Mouse (Mus musculus) heart, postnatal 36 days (tissue): ENCODE data around the gene Esyt1. TPM values are rescaled to one million over a fixed set of nuclear protein-coding genes. Genes with fewer than 3 reads are reported as not detected.

Experiments used
- DNase-seq, 2 experiments: peaks; one replicate each; pipeline ENCODE4 v3.0.0; 2021 to 2022
- intact Hi-C: fragments of 180-260 bp; cut with DNase I; formaldehyde crosslinking; loops from one replicate; pipeline ENCODE4 v1.15.1; 2025
- total RNA-seq, 2 experiments: library from RNA; stranded (reverse); gene quantifications; 2 replicates each; pipeline ENCODE4 v1.2.3; 2021

The Esyt1 gene
- total RNA-seq, 2 experiments from 2014 or later: 19.3 TPM

DNA sequence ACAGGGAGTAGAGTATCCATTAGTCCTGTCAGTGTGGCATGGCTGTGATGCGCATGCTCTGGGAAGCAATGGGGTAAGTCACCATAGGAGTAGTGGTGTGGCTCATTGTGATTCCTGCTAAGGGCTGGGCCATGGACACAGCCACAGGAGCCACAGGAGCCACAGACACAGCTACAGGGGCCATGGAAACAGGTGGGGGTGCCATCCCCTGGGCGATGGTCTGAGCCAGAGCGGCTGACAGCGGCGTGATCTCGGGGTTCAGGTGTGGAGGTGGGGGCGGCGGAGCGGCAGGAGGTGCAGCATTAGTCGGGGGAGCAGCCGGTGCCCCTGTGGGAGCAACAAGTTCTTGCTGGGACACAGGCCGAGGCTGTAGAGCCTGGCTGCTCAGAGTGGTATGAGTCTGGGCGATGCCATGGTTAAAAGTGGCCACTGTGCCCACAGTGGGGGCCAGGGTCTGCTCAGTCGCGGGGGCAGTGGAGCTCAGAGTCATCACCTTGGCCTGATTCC is 18.5 kb upstream of the Esyt1 start:
- intact Hi-C loops: no loop called here
- no peak for DNase-seq

DNA sequence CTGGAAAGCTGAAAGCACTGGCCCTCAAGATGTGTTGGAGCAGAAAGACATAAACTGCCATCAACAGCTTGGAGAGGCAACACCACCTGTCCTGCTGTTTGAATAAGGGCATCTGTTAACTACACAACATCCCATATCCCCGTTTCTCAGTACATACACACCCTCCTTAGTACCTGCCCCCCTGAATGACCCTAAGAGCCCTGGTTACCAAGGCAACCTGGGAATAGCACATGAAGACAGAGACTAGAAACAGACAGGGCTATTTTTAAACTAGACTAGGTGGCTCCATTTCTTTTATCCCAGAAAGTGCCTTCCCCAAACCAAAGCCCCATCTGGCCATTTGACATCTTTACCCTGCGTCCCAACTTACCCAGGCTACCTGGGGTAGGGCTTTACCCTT is 17.4 kb upstream of the Esyt1 start:
- intact Hi-C loops: no loop called here
- DNase-seq: no peak

GRCm38 (mm10) chr10:128538340-128538870 is 12.7 kb upstream of the Esyt1 start:
- DNase-seq: no peak
- intact Hi-C loops: no loop called here

GRCm38 (mm10) chr10:128536266-128536940 is 10.7 kb upstream of the Esyt1 start:
- intact Hi-C loops: loop anchor here (1.0 to 2.0 kb wide), 3 partner anchors 17 to 77 kb away; partner anchors contain the start of gene Smarcc2
- peak; percentile 88 to 91 for DNase-seq

GRCm38 (mm10) chr10:128535624-128536265 is 10.1 kb upstream of the Esyt1 start:
- intact Hi-C loops: loop anchor here (1.0 to 2.0 kb wide), 3 partner anchors 16 to 76 kb away; partner anchors contain the start of gene Smarcc2

DNA sequence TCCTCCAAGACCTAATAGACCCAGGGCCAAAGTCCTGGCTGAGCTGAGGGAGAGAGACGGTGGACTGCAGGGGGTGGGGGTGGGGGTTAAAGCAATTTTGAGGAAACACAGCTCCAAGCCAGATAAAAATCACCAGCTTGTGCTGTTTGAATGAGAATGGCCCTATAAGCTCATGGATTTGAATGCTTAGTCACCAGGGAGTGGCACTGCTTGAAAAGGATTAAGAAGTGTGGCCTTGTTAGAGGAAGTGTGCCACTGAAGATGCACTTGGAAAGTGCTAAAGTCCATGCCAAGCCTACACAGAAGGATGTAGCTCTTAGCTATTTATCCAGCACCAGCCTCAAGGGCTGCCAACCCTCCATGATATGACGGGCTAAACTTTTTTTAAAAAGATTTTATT is 9.5 kb upstream of the Esyt1 start:
- intact Hi-C loops: no loop called here
- DNase-seq: no peak

More at GRCm38 (mm10) chr10:128535624-128536265, 10.1 kb upstream of the Esyt1 start:
- DNase-seq: no peak

DNA sequence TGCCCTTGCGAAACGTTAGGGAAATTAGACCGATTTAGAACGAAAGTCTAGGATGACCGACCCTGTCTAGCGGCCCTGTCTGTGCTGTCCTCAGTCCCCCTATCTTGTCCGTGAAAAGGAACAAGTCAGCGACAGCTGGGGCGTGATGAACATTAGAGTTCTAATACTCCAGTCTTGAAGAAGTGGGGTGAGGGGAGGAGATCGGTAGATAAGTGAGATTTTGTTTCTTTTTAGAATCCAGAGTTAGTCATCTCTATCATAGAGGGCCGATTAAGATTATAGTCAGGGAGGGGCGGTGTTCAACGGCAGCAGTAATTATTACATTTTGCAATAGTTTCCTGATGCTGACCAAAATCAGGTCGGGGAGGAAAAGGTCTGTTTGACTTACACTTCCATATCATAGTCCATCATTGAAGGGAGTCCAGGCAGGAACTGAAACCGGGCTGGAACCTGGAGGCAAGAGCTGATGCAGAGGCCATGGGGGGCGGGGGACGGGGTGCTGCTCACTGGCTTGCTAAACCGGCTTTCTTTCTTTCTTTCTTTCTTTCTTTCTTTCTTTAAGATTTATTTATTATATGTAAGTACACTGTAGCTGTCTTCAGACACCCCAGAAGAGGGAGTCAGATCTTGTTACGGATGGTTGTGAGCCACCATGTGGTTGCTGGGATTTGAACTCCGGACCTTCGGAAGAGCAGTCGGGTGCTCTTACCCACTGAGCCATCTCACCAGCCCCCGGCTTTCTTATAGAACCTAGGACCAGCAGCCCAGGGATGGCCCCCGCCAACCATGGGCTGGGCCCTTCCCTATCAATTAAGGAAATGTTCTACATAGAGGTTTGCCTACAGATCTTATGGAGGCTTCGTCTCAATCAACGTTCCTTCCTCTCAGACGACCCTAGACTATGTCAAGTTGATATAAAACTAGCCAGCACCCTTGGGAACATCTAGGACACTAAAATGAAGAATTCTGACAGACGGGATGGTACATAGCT is 990 bp upstream of the Esyt1 start:
- no peak for DNase-seq
- intact Hi-C loops: loop anchor here (5.0 kb wide), 1 partner anchor 34 kb away; the partner anchor contains the start of gene Myl6

DNA sequence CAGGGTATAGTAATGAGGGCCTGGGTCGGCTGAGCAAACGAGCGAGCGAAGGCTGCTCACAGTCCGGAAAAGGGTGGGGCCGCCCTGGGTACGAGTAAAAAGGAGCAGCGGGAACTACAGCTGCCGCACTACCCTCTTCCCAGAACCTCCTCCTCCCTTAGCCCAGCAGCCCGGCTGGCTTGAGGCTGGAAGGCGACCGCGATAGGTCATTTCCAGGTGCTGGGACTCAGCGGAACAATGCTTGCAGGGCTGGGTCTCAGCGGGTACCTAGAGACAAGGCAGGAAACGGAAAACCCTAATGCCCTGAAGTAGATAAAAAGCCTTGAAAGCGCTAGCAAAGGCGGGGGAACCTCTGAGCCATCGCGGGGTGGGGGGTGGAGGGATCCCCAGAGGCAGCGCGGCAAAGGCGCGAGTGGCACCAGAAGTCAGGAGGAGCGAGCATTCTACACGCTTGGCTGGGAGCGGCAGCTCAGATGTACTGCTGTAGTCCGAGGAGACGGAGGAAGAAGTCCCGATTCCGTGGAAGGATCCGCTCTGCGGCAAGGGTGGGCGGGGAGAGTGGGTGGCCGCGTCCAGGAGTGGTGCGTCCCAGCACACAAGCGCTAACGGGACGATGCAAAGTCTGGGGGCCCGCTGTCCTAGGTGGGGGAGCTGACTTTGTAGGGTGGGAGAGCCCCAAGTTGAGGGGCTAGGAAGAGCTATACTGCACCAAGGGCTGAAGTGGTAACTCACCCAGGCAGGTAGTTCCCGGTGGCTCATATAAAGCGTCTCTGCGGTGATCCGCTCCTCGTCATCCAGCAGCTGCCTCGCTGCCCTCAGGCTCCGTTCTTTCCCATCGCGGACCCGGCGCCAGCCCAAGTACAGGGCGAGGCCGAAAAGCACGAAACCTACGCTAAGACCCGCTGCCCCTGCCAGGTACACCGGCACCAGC is 674 bp downstream of the Esyt1 start:
- intact Hi-C loops: loop anchor here (2.0 to 5.0 kb wide), 2 partner anchors 22 to 33 kb away; partner anchors contain the start of gene Myl6
- peak; percentile 61 to 64 for DNase-seq

GRCm38 (mm10) chr10:128524111-128524731 is 1.4 kb downstream of the Esyt1 start:
- DNase-seq: no peak
- intact Hi-C loops: loop anchor here (2.0 kb wide), 1 partner anchor 21 kb away; no protein-coding TSS in a partner anchor

DNA sequence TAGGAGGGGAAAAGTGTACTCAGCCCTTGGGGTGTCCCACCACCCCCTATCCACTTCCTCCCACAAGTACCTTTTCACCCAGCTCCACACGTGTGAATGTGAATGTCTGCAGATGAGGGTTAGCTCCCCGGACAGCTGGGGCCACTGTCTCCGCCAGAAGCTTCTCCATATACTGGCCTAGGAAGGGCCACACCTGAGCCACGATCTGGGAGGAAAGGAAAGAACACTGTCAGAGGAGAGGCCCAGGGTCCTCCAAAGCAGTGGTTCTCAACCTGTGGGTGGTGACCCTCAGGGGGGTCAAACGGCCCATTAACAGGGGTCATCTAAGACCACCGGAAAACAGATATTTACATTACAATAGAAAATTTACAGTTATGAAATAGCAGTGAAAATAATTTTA is 3.3 kb downstream of the Esyt1 start:
- intact Hi-C loops: no loop called here
- DNase-seq: no peak

DNA sequence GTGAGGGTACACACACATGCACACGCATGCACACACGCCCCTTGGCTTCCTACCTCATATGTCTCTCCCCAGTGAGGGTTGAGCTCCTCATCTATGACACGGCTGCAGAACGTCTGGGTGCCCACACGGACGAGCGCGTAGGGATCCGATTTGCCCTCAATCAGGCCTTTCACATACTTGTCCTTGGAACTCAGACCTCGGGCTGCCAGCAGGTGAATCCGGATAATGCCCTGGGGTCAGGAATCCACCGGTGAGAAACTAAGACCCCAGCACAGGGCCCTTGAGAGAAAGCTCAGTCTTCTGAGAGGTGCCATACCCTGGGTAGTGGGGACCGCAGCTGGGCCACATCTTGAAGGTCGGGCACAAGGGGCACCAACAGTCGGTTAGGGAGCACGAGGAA is 5.1 kb downstream of the Esyt1 start:
- intact Hi-C loops: no loop called here
- DNase-seq: no peak

DNA sequence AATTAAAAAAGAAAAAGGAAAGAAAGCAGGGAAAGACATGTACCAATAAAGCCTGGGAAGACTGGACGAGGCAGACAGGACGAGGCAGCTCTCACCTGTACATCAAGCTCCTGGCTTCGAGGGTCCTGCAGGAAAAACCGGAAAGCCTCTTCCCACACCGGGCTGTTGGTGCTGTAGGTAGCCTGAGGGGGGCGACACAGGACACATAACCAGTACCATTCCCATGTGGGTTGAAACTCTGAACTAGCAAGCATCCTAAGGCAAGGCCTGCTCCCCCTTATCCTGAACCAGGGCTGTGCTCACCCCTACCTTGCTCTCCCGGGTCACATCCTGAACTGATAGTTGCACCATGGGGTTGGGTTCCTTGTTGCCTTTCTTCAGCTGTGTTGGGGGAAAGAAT is 6.8 kb downstream of the Esyt1 start:
- peak; percentile 58 to 59 for DNase-seq
- intact Hi-C loops: loop anchor here (1.0 kb wide), 1 partner anchor 17 kb away; no protein-coding TSS in a partner anchor

DNA sequence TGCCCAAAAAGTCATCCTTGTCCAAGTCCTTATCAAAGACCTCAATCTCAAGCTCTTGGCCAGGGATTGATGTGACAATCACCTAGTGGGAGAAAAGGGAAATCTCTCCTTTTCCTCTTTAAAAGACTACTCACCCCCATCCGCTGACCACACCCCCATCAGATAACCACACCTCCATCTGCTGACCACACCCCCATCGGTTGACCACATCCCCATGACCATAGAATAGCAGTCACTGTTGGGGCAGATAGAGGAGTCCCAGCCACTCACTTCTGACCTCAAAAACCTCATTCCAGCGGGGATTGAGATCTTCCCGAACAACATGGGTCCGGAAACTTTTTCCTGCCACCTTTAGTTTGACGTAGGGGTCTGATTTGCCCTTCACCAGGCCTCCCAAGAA is 9.0 kb downstream of the Esyt1 start:
- intact Hi-C loops: no loop called here
- DNase-seq: no peak

GRCm38 (mm10) chr10:128516029-128516428 is 9.6 kb downstream of the Esyt1 start:
- intact Hi-C loops: no loop called here
- DNase-seq: no peak

DNA sequence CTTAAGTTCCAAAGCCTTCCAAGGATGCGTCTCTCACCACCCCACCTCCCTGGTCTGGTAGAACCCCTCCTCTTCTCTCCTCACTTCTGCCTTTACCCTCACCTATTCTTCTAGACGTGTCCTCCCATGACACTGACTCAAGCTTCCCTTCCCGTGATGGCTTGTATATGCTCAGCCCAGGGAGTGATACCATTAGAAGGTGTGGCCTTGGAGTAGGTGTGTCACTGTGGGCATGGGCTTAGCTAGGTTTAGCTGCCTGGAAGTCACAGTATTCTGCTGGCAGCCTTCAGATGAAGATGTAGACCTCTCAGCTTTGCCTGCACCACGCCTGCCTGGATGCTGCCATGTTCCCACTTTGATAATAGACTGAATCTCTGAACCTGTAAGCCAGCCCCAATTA is 10.6 kb downstream of the Esyt1 start:
- intact Hi-C loops: no loop called here

DNA sequence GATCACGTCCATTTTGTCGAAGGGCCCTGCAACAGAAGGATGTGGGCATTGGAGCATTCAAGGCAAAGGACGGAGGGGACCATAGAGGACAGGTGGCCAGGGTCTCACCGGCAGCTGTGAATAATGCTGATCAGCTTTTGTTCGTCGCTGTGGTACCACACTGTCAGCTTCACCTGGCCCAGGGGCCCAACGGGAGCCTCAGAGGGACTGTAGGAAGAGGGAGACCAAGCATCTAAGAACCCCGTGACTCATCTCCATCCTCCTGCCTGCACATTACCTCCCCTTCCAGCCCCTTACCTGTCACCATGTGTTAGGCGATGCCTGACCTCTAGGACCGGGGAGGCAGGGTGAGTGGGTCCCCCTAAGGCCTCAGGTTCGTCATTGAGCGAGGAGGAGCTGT is 13.9 kb downstream of the Esyt1 start:
- intact Hi-C loops: no loop called here
- no peak for DNase-seq

More for the DNA sequence above, 10.6 kb downstream of the Esyt1 start:
- no peak for DNase-seq

- intact Hi-C loops: no loop called here
- no peak for DNase-seq
Measured at GRCm38 (mm10) chr10:128511189-128511588, 14.5 kb downstream of the Esyt1 start.

DNA sequence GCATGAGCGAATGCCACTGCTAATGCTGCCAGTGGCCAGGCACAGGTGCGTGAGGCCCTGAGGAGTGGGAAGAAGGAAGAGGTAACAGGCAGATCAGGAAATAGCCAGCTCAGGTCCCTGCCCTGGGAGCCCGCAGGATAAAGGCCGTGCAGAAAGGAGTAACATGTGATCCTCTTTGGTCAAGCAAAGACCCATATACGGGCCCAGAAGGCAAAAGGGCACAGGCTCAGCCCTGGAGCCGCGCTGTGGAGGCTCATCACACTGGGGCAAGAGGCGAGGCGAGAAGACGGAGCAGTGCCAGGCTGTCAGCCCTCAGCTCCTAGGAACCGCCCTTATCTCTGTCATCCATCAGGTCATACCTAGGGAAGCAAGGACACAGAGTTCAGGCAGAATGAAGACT is 15.4 kb downstream of the Esyt1 start:
- intact Hi-C loops: no loop called here
- DNase-seq: no peak

- no peak for DNase-seq
- intact Hi-C loops: no loop called here
Measured at GRCm38 (mm10) chr10:128509831-128510230, 15.8 kb downstream of the Esyt1 start.
